Comparison of ENCODE assay signal across 10 mouse cellular contexts in the genomic region with DNA sequence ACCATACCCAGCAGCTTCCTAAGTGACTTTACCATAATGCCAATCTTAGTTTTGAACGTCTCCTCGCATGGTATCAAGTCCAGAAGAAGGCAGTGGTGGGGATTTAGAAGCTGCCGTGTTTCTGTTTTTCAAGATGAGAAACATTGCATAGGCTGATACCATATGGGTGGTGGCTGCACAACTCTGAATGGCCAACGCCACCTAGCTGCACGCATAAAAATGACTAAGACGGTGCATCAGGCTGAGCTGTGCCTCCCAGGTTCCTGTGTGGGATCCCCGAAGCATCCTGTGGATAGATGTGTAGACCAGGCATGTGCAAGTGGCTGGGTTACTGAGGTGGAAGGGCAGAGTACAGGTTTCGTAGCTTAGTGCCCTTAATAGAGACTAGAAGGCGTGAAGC. TPM values are rescaled to one million over a fixed set of nuclear protein-coding genes. Genes with fewer than 3 reads are reported as not detected.
DNase-seq lines count a peak whose midpoint lies in the region; ATAC-seq and TF ChIP-seq lines count a peak whose summit lies in the region.
"Had no signal": no experiment of that assay in that cellular context is flagged by ENCODE, and none has a peak within 500 bp of the region (broad histone marks: within the 10 kb centered on the region; RNA-seq: fewer than 3 reads in every experiment).

No protein-coding gene starts in this region.

- TF ChIP-seq CTCF in heart, adult 2 months (IDR thresholded peaks at IDR 0.05), result peak; percentile 53
- peak; percentile 66 for TF ChIP-seq CTCF in midbrain, postnatal 0 days (IDR thresholded peaks at IDR 0.05)
- TF ChIP-seq CTCF in stomach, postnatal 0 days (IDR thresholded peaks at IDR 0.05; ENCODE audit: low read depth), result peak; percentile 73

- ATAC-seq in midbrain, postnatal 0 days (ENCODE audit: low FRiP score), result no peak
- no peak for ATAC-seq in midbrain, embryonic 13.5 days
- ATAC-seq in stomach, postnatal 0 days (ENCODE audit: low FRiP score, low TSS enrichment), result no peak

- TF ChIP-seq EP300 in heart, adult 2 months (IDR thresholded peaks at IDR 0.05; ENCODE audit: insufficient read depth, low read depth, low read length), result no peak
- TF ChIP-seq EP300 in stomach, postnatal 0 days (optimal IDR thresholded peaks at IDR 0.05), result no peak

- no peaks in the 10 kb centered on the region for H3K9me3 ChIP-seq in midbrain, postnatal 0 days (ENCODE audit: low read length)
- no peaks in the 10 kb centered on the region for H3K9me3 ChIP-seq in midbrain, embryonic 13.5 days
- H3K9me3 ChIP-seq in stomach, postnatal 0 days (ENCODE audit: control insufficient read depth, low read length), result no peaks in the 10 kb centered on the region
- H3K9me3 ChIP-seq: liver, embryonic 13.5 days; neural tube, embryonic 13.5 days had no signal

- no peaks in the 10 kb centered on the region for H3K4me1 ChIP-seq in heart, adult 2 months (ENCODE audit: control insufficient read depth, insufficient read depth, low read length)
- H3K4me1 ChIP-seq in midbrain, postnatal 0 days (ENCODE audit: insufficient read depth, low read length), result peaks cover 4% of the 10 kb centered on the region; the same call in 1 of the 2 replicates
- H3K4me1 ChIP-seq in midbrain, embryonic 13.5 days (replicated peaks), result peaks cover 6% of the 10 kb centered on the region
- H3K4me1 ChIP-seq in stomach, postnatal 0 days (replicated peaks; ENCODE audit: control insufficient read depth, insufficient read depth), result 0 out of 2 replicates have a peak, but pooled peaks cover 3% of the 10 kb centered on the region
- H3K4me1 ChIP-seq: heart, embryonic 12.5 days; liver, embryonic 13.5 days; neural tube, embryonic 13.5 days had no signal

- H3K4me3 ChIP-seq in heart, adult 2 months, result no peak overlapping the region
- no peak overlapping the region for H3K4me3 ChIP-seq in midbrain, postnatal 0 days (ENCODE audit: low read depth, low read length)
- no peak overlapping the region for H3K4me3 ChIP-seq in midbrain, embryonic 13.5 days (replicated peaks)
- H3K4me3 ChIP-seq in stomach, postnatal 0 days (ENCODE audit: low read depth, low read length), result no peak overlapping the region
- H3K4me3 ChIP-seq: heart, embryonic 12.5 days; liver, embryonic 13.5 days; neural tube, embryonic 13.5 days had no signal

- intact Hi-C loops in heart, adult 2 months (cut with DNase I), result no loop called here

- TF ChIP-seq POLR2A in heart, adult 2 months (IDR thresholded peaks at IDR 0.05; ENCODE audit: insufficient read depth, low read depth, low read length), result no peak

- H3K79me2 ChIP-seq in heart, adult 2 months (replicated peaks; ENCODE audit: control insufficient read depth, insufficient read depth, low read length), result no peaks in the 10 kb centered on the region

- H3K4me2 ChIP-seq in midbrain, postnatal 0 days (ENCODE audit: low read depth, low read length, poor library complexity, severe bottlenecking), result no peak overlapping the region
- no peak overlapping the region for H3K4me2 ChIP-seq in midbrain, embryonic 13.5 days (replicated peaks)
- H3K4me2 ChIP-seq in stomach, postnatal 0 days (replicated peaks; ENCODE audit: low read depth), result no peak overlapping the region
- H3K4me2 ChIP-seq: heart, embryonic 12.5 days; liver, embryonic 13.5 days; neural tube, embryonic 13.5 days had no signal

- WGBS in heart, adult 2 months, result 63% methylated on average over 9 of the region's 9 CpGs
- WGBS in midbrain, postnatal 0 days, result 81% methylated on average over 9 of the region's 9 CpGs
- WGBS in midbrain, embryonic 13.5 days, result 81% methylated on average over 9 of the region's 9 CpGs
- WGBS in stomach, postnatal 0 days, result 67% methylated on average over 9 of the region's 9 CpGs

- H3K27ac ChIP-seq in heart, adult 2 months, result no peak overlapping the region
- no peak overlapping the region for H3K27ac ChIP-seq in midbrain, postnatal 0 days (ENCODE audit: low read depth, low read length)
- no peak overlapping the region for H3K27ac ChIP-seq in midbrain, embryonic 13.5 days
- no peak overlapping the region for H3K27ac ChIP-seq in stomach, postnatal 0 days (replicated peaks)
- H3K27ac ChIP-seq: liver, embryonic 13.5 days; neural tube, embryonic 13.5 days had no signal

- no peak for DNase-seq in heart, adult 2 months
- no peak for DNase-seq in heart, adult 8-10 months (ENCODE audit: low spot score)
- peak; percentile 37 for DNase-seq in midbrain, postnatal 0 days (ENCODE audit: low spot score)
- peak; percentile 38 to 39 for DNase-seq in cerebellum, postnatal 36 days
- peak; percentile 31 for DNase-seq in stomach, postnatal 0 days (ENCODE audit: low spot score)
- DNase-seq in gastrocnemius, postnatal 4 days (ENCODE audit: low spot score in 2 of 2), result no peak
- DNase-seq: liver, embryonic 13.5 days had no signal

- no peak overlapping the region for H3K9ac ChIP-seq in heart, adult 2 months (ENCODE audit: low read depth, low read length)
- H3K9ac ChIP-seq in midbrain, postnatal 0 days (replicated peaks; ENCODE audit: low read length, poor library complexity, severe bottlenecking), result no peak overlapping the region
- no peak overlapping the region for H3K9ac ChIP-seq in midbrain, embryonic 13.5 days (replicated peaks)
- H3K9ac ChIP-seq in stomach, postnatal 0 days (ENCODE audit: low read length), result no peak overlapping the region
- H3K9ac ChIP-seq: heart, embryonic 12.5 days; liver, embryonic 13.5 days; neural tube, embryonic 13.5 days had no signal

- H3K36me3 ChIP-seq in heart, adult 2 months (ENCODE audit: control insufficient read depth, insufficient read depth, low read length), result no peaks in the 10 kb centered on the region
- H3K36me3 ChIP-seq in midbrain, postnatal 0 days (ENCODE audit: insufficient read depth, low read length), result peaks cover 22% of the 10 kb centered on the region
- H3K36me3 ChIP-seq in midbrain, embryonic 13.5 days, result peaks cover 36% of the 10 kb centered on the region
- H3K36me3 ChIP-seq in stomach, postnatal 0 days (ENCODE audit: control insufficient read depth, insufficient read depth, low read length), result no peaks in the 10 kb centered on the region
- H3K36me3 ChIP-seq: heart, embryonic 12.5 days; liver, embryonic 13.5 days had no signal

- no peaks in the 10 kb centered on the region for H3K27me3 ChIP-seq in heart, adult 2 months (ENCODE audit: control insufficient read depth, insufficient read depth, low read length)
- H3K27me3 ChIP-seq in midbrain, postnatal 0 days (ENCODE audit: insufficient read depth, low read length), result no peaks in the 10 kb centered on the region
- no peaks in the 10 kb centered on the region for H3K27me3 ChIP-seq in midbrain, embryonic 13.5 days
- H3K27me3 ChIP-seq in stomach, postnatal 0 days (ENCODE audit: control insufficient read depth, insufficient read depth, low read length), result no peaks in the 10 kb centered on the region
- H3K27me3 ChIP-seq: heart, embryonic 12.5 days; neural tube, embryonic 13.5 days had no signal

RNA-seq across cellular contexts. Expression of a gene that starts 42.0 kb away (rescaled TPM):
- total RNA-seq in heart, adult 2 months (2021), result 1 to 10 TPM; 1.4 to 1.5 TPM
- polyA plus RNA-seq in heart, adult 2 months (2012; rRNA removed), result 2.0 and 2.8 TPM in 2 replicates
- 1 to 10 TPM; 2.1 to 2.7 (median 2.3) TPM for total RNA-seq in heart, adult 8-10 months (2022)
- total RNA-seq in midbrain, postnatal 0 days (2014; rRNA removed), result 312 and 397 TPM in 2 replicates
- polyA plus RNA-seq in midbrain, postnatal 0 days (2015; fragmentation: Nextera tagmentation; extraction: Ambion mirVana), result 415 and 445 TPM in 2 replicates
- polyA plus RNA-seq in midbrain, embryonic 13.5 days (2015; fragmentation: Nextera tagmentation; extraction: Ambion mirVana), result 139 and 148 TPM in 2 replicates
- 9.6 and 10.6 TPM in 2 replicates for polyA plus RNA-seq in stomach, postnatal 0 days (2015; fragmentation: Nextera tagmentation; extraction: Ambion mirVana)
- 1 to 10 TPM; 3.9 to 5.1 TPM for total RNA-seq in gastrocnemius, postnatal 4 days (2021)

RNA-seq across cellular contexts. Expression of a gene that starts 42.2 kb away (rescaled TPM):
- 10 to 100 TPM; 16.1 to 16.7 TPM for total RNA-seq in heart, adult 2 months (2021)
- 12.1 and 12.2 TPM in 2 replicates for polyA plus RNA-seq in heart, adult 2 months (2012; rRNA removed)
- 10 to 100 TPM; 16.1 to 20.0 (median 18.2) TPM for total RNA-seq in heart, adult 8-10 months (2022)
- 11.6 and 14.0 TPM in 2 replicates for total RNA-seq in midbrain, postnatal 0 days (2014; rRNA removed)
- polyA plus RNA-seq in midbrain, postnatal 0 days (2015; fragmentation: Nextera tagmentation; extraction: Ambion mirVana), result 1.9 and 2.9 TPM in 2 replicates
- 2.3 and 3.9 TPM in 2 replicates for polyA plus RNA-seq in midbrain, embryonic 13.5 days (2015; fragmentation: Nextera tagmentation; extraction: Ambion mirVana)
- 1.9 and 2.3 TPM in 2 replicates for polyA plus RNA-seq in stomach, postnatal 0 days (2015; fragmentation: Nextera tagmentation; extraction: Ambion mirVana)
- total RNA-seq in gastrocnemius, postnatal 4 days (2021), result 10 to 100 TPM; 10.3 to 10.4 TPM

Comparison
In these comparisons a context has a peak if more than half of its experiments do, and no peak if none do; other contexts are left out.
1. DNase-seq: peak in midbrain, postnatal 0 days (single experiment), cerebellum, postnatal 36 days (2 of 2) and stomach, postnatal 0 days (single experiment); none in heart, adult 2 months (0 of 2), heart, adult 8-10 months (single experiment) and gastrocnemius, postnatal 4 days (0 of 2).
2. RNA of a gene that starts 42.0 kb away (total RNA-seq): 312 to 397 TPM in midbrain, postnatal 0 days; 3.9 to 5.1 TPM in gastrocnemius, postnatal 4 days, 2.1 to 2.7 TPM in heart, adult 8-10 months and 1.4 to 1.5 TPM in heart, adult 2 months; every median in the first group is over 10 times any median in the second.
3. Peak in every context shown above with its lines, with median percentiles within 50 percentile points of each other: CTCF ChIP-seq.